1 mouse cellular context compared by ENCODE assay signal in the genomic region with DNA sequence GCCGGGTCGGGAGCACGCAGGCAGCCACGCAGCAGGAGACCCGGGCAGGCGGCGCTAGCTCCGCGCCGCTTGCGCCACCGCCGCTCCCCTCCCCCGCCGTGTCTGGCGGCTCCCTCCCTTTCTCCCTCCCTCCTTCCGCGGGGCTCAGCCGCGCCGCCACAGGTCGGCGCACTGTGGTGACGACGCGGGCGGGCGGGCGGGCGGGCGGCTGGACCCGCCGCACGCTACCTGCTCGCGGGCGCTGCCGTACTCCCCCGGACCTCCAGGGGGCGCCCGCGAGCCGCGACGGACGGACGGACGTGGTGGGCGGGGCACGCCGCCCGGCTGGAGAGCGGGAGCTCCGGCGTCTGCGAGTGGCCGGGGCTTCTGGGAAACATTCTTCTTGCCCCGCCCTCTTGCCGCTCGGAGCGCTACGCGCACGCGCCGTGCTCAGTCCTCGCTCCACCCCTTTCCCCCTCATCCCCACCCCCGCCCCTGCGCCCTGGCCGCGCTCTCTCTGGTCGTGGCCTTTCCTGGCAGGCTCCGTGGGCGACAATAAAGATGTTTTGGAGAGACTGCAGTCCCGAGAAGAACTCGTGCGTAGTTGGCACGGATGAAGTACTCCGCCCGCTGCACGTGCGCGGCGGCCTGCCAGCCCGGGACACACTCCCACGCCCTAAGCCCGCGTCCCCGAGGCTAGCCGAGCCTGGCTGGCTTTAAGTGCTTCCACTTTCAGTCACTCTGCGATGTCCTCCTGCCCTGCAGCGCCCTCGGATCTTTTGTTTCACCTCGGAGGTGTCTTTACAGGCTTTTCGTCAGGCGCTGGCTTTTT.
TF ChIP-seq lines count a peak whose summit lies in the region.

A gene (minus strand): TSS at position 114 of the 811 bp plus-strand sequence.

TF ChIP-seq in MEL, 35 proteins besides CTCF, POLR2A, EP300 and RAD21 (continued from another document):
- TF ChIP-seq MYB (IDR thresholded peaks at IDR 0.05; ENCODE audit: low read depth, low read length) (no peak), NELFE (IDR thresholded peaks at IDR 0.05; ENCODE audit: low read depth, low read length) (peak; percentile 91), MYC (IDR thresholded peaks at IDR 0.05; ENCODE audit: low read depth, low read length) (peak; percentile 86), TAL1 (IDR thresholded peaks at IDR 0.05; ENCODE audit: low read length) (no peak), TBP (IDR thresholded peaks at IDR 0.05; ENCODE audit: low read depth, low read length) (peak; percentile 44), ETS1 (IDR thresholded peaks at IDR 0.05; ENCODE audit: low read depth, low read length) (peak; percentile 54; the same call in 1 of the 2 replicates), SIN3A (IDR thresholded peaks at IDR 0.05; ENCODE audit: low read length) (peak; percentile 83)
